Mouse (Mus musculus) kidney, adult 2 months (tissue): Measurements from ENCODE around the gene Ptprb. TPM values are rescaled to one million over a fixed set of nuclear protein-coding genes. Genes with fewer than 3 reads are reported as not detected.

ENCODE experiments used
- DNase-seq: peaks from one replicate; pipeline ENCODE4 v3.0.0; 2021
- H3K27ac ChIP-seq: fragments of 200-500 bp; 2 replicates; pipeline ENCODE4 v1.5.1; 2012; ENCODE audit warnings: low read depth, low read length, control low read depth, inconsistent platforms; ENCODE audit not compliant: insufficient read depth
- H3K27me3 ChIP-seq: fragments of 200-500 bp; replicated peaks from 2 replicates; pipeline ENCODE4 v1.6.1; 2012; ENCODE audit warnings: mild to moderate bottlenecking, moderate library complexity, low read length, inconsistent platforms; ENCODE audit not compliant: control insufficient read depth, insufficient read depth
- H3K36me3 ChIP-seq: fragments of 200-500 bp; 2 replicates; pipeline ENCODE4 v1.6.1; 2012; ENCODE audit warnings: mild to moderate bottlenecking, moderate library complexity, low read length, inconsistent platforms; ENCODE audit not compliant: control insufficient read depth, insufficient read depth
- H3K4me1 ChIP-seq: fragments of 200-500 bp; 2 replicates; pipeline ENCODE4 v1.6.1; 2011; ENCODE audit warnings: low read length; ENCODE audit not compliant: control insufficient read depth, insufficient read depth
- H3K4me3 ChIP-seq: fragments of 200-500 bp; 2 replicates; pipeline ENCODE4 v1.5.1; 2011; ENCODE audit warnings: mild to moderate bottlenecking, low read depth, low read length, control low read depth; ENCODE audit not compliant: insufficient read depth
- CTCF ChIP-seq: fragments of 200-500 bp; conservative IDR thresholded peaks from 2 replicates; pipeline ENCODE4 v1.5.1; 2011; ENCODE audit warnings: low read depth, mild to moderate bottlenecking, control low read depth, low read length, moderate library complexity, mixed read lengths; ENCODE audit not compliant: insufficient read depth, insufficient read length
- POLR2A ChIP-seq: fragments of 200-500 bp; IDR thresholded peaks from one replicate; pipeline ENCODE4 v1.6.1; 2011; ENCODE audit warnings: low read depth, low read length, control low read depth
- WGBS: fragments of 180-500 bp; shearing (Covaris S2); methylation state at CpG from one replicate; pipeline ENCODE4 v1.1.7; 2018; 5-methylcytosine and 5-hydroxymethylcytosine counted together
- polyA plus RNA-seq: library from polyadenylated mRNA; depleted of rRNA; stranded (reverse); fragments of >200 nt; gene quantifications from 2 replicates; pipeline ENCODE4 v1.2.3, GENCODE M21; 2012

The Ptprb gene
- polyA plus RNA-seq, 1 experiment: 12.5 TPM

DNA sequence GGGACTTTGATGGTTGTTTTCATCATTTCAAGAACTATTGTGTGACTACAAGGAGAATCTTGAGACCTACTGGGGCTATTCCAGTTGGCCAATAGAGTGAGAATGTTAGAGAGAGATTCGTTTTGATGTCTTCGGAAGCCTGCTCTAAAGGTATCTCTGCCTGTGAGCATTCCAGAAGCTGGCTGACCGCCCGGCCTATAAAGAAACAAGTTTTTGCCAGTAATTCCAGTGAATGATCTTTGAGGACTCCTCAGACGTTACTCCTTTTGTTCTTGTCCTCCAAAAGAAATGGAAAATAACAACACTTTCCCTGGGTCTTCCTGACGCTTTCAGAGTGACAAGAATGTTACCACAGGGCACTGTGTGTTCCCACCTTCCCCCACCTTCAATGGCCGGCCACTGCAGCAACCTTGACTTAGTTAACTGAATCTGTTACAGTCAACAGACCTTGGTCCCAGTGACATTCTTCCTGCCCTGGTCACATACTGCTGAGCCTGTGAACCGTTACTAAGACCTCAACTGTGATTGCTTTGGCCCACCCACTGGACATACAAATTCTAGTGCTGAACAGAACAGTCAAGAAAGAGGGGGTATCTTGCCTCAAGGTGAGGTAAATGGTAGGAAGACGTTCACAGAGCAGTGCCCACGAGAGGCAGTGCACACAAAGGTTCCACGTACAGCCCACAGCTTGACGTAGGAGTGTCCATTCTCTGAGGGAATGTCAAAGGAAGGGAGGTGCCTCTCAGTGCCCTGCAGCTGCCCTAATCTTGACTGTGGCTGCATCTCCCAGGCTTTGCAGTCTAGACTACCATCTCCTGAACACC lies 4.5 kb upstream of the Ptprb start:
- Histone ChIP-seq H3K4me3 (no peak overlapping the region), H3K4me1 (peaks cover 37% of the 10 kb centered on the region), H3K36me3 (no peaks in the 10 kb centered on the region), H3K27ac (peak overlapping the region; percentile 84), H3K27me3 (no peaks in the 10 kb centered on the region)
- TF ChIP-seq POLR2A (no peak), CTCF (no peak)
- 33% methylated on average over 12 of the region's 12 CpGs for whole genome bisulfite sequencing
- peak; percentile 61 for DNase-seq

DNA sequence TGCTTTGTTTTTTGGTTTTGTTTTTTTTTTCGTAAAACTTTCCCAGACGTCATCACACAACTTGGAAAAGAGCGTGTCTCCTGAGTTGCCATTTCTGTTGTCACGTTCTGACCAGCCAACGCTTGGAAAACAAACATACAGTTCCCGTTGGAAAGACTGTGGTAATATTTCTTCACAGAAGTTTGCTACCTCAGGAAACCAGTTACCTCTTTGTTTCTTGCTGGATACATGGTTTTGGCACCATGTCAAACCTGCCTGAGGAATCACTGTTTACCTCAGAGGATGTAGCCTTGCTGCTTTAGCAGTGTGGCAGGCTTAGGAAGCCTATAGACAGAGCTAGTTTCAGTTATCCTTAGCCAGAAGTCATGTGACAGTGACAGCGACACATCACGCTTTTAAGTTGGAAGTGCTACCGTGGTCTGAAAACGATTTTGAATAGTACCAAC lies 3.8 kb upstream of the Ptprb start:
- DNase-seq: peak; percentile 56
- H3K4me1 ChIP-seq: peaks cover 33% of the 10 kb centered on the region
- H3K36me3 ChIP-seq: no peaks in the 10 kb centered on the region
- no peak overlapping the region for H3K4me3 ChIP-seq
- peak overlapping the region; percentile 84 for H3K27ac ChIP-seq
- TF ChIP-seq CTCF (no peak), POLR2A (no peak)
- no peaks in the 10 kb centered on the region for H3K27me3 ChIP-seq
- 56% methylated on average over 10 of the region's 10 CpGs for WGBS

DNA sequence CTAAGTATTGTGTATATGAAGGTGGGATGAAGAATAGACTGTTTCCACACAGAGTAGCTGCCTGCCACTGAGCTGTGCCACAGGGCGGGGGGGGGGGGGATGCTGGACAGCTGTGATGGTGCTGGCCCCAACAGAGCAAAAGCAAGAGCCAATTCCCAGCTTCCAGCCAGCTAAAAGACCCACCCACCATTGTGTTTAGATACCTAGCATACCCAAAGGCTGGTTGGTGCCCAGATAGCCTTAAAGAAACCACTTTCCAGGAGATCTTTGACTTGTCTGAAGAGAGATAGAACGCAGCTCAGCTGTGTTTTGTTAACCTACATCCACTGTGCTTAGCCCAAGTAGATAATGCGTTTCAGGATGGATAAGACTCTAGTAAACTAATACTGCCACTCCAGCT lies 3.2 kb upstream of the Ptprb start:
- H3K27me3 ChIP-seq: no peaks in the 10 kb centered on the region
- peaks cover 28% of the 10 kb centered on the region for H3K4me1 ChIP-seq
- DNase-seq: no peak
- H3K4me3 ChIP-seq: no peak overlapping the region
- H3K36me3 ChIP-seq: no peaks in the 10 kb centered on the region
- TF ChIP-seq POLR2A (no peak), CTCF (no peak)
- 75% methylated on average over 3 of the region's 3 CpGs for WGBS
- H3K27ac ChIP-seq: no peak overlapping the region; the same call in 1 of the 2 replicates

DNA sequence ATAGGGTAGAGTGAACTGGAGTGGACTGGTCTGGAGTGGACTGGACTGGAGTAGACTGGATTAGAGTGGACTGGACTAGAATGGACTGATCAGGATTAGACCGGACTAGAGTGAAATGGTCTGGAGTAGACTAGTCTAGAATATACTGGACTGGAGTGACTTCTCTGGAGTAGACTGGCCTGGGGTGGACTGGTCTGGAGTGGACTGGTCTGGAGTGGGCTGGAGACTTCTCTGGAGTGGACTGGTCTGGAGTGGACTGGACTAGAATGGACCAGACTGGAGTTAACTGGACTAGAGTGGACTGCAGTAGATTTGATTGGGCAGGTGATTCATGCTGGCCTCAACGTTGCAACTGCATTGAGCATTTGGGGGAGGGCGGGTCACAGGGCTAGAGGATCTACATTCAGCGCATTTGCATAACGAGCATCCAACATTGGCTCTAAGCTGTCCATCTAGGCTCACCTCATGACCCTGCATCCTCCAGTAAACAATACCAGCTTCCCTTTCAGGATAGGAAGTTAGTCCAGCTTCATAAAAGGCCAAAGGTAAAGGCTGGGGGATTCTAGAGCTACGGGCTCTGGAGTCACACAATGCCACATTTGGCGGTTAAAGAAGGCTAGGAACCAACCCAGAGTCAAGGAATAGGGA lies 11.5 kb downstream of the Ptprb start:
- DNase-seq: peak; percentile 52

DNA sequence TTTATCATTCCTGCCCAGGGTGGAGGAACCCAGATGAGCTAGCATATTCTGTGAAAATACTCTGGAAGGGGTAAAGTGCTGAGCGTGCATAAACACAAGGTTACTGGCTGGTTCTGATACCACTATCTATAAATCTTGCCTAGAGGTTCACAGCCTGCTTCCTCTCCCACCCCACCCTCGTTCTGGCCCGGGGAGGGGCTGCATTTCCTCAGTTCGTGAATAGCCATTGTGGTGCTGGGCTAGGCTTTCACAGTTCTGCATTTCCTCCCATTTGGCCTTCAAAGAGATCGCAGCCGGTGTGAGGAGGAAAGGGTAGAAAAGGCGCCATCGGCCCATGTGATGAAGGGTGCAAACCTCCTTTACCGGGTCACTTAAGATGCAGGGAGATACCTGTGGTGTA lies 12.8 kb downstream of the Ptprb start:
- Histone ChIP-seq H3K4me1 (no peaks in the 10 kb centered on the region), H3K27ac (peak overlapping the region; percentile 78), H3K4me3 (no peak overlapping the region), H3K27me3 (no peaks in the 10 kb centered on the region), H3K36me3 (no peaks in the 10 kb centered on the region)
- TF ChIP-seq POLR2A (no peak), CTCF (no peak)
- peak; percentile 84 for DNase-seq
- WGBS: 42% methylated on average over 9 of the region's 9 CpGs

More for the DNA sequence above, 11.5 kb downstream of the Ptprb start:
- Histone ChIP-seq H3K4me1 (no peaks in the 10 kb centered on the region), H3K27ac (peak overlapping the region; percentile 75), H3K4me3 (no peak overlapping the region), H3K36me3 (no peaks in the 10 kb centered on the region), H3K27me3 (no peaks in the 10 kb centered on the region)
- 80% methylated on average over 7 of the region's 7 CpGs for WGBS
- no peak for TF ChIP-seq POLR2A
- no peak for TF ChIP-seq CTCF

DNA sequence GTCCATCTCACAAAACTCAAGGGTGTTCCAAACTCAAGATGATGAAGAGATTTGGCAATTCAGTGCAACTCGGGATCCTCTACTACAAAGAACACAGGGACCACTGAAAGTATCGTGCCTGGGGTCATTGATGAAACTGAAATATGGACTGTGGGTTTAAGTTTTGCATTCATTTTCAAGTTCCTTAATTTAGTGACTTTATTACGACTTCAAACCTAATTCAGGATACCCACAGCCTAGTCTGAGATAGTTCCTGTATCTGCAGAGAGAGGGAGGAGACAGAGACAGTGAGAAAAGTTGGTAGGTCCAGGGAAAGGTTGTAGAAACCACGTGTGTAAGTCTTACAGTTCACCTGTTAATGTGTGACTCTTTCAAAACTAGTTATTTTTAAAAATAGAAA lies 15.2 kb downstream of the Ptprb start:
- 65% methylated on average over 4 of the region's 4 CpGs for WGBS
- TF ChIP-seq POLR2A (no peak), CTCF (no peak)
- Histone ChIP-seq H3K4me1 (no peaks in the 10 kb centered on the region; the same call in 1 of the 2 replicates), H3K27ac (no peak overlapping the region), H3K27me3 (no peaks in the 10 kb centered on the region), H3K4me3 (no peak overlapping the region), H3K36me3 (no peaks in the 10 kb centered on the region)
- DNase-seq: no peak

DNA sequence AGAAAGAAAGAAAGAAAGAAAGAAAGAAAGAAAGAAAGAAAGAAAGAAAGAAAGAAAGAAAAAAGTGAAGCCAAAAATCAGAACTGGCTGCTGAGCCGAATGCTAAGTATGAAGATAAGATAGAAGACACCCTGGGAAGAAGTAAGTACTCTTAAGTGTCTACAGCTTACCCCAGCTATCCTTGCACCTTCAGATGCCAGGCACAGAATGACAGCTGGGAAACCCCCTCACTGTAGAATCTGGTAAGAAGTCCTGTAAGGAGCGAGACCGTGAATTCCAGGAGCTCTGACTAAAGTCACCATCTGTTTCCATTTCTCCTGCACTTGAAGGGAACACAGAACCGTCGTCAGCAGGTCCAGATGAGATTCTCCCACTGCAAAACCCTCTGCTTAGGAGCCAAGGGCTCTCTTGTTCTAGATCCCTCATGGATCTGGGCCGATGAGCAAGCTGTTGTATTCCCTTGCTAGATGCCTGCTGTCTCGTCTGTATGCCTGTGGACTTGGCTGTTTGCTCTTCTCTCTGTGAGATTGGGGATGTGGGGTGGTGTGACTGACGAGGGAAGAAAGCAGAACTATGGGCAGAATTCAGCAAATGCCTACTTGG lies 15.9 kb downstream of the Ptprb start:
- 73% methylated on average over 8 of the region's 8 CpGs for WGBS
- DNase-seq: no peak
- no peaks in the 10 kb centered on the region for H3K36me3 ChIP-seq
- no peaks in the 10 kb centered on the region; the same call in 1 of the 2 replicates for H3K4me1 ChIP-seq
- no peak overlapping the region for H3K27ac ChIP-seq
- H3K4me3 ChIP-seq: no peak overlapping the region
- TF ChIP-seq CTCF (no peak), POLR2A (no peak)
- no peaks in the 10 kb centered on the region for H3K27me3 ChIP-seq
